Mouse (Mus musculus): Measurements from ENCODE around the gene Pias4. TPM values are rescaled to one million over a fixed set of nuclear protein-coding genes. Genes with fewer than 3 reads are reported as not detected.

Gene Pias4
- total and polyA plus RNA-seq, 2 experiments, result 8.9 to 17.8 TPM

DNA sequence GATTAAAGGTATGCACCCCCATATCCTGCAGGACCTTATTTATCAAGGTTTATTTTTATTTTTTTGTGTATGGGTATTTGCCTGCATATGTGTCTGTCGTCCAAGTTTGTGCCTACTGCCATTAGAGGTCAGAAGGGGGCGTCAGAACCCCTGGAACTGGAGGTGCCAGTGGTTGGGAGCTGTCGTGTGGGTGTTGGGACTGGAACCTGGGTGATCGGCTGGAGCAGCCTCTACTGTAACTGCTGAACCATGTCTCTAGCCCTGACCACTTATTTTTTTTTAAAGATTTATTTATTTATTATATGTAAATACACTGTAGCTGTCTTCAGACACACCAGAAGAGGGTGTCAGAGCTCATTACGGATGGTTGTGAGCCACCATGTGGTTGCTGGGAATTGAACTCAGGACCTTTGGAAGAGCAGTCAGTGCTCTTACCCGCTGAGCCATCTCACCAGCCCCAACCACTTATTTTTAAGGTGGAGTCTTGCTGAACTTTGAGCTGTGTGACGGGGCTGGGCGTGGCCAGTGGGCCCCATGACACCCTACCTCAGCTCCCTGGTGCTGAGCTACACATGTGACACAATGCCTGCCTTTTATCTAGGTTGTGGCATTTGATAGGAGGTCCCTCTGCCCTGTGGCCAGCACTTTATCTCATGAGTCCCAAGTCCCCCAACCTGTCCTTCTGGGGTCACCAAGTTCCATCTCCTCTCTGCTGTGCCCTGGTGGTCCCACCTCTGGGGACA, 35.4 kb upstream of the Pias4 start:
- H3K9ac ChIP-seq (ENCODE audit: low read depth, low read length), result no peak overlapping the region
- H3K27ac ChIP-seq (replicated peaks; ENCODE audit: insufficient read depth, low read depth, low read length), result no peak overlapping the region
- H3K4me3 ChIP-seq (ENCODE audit: insufficient read depth, low read depth, low read length), result no peak overlapping the region
- WGBS, result 74% methylated on average over 8 of the region's 8 CpGs
- no peaks in the 10 kb centered on the region for H3K79me2 ChIP-seq (ENCODE audit: control insufficient read depth, insufficient read depth, low read length)
- no peaks in the 10 kb centered on the region for H3K4me1 ChIP-seq (ENCODE audit: control insufficient read depth, insufficient read depth, low read length)
- no peaks in the 10 kb centered on the region for H3K36me3 ChIP-seq (ENCODE audit: control insufficient read depth, insufficient read depth, low read length)
- no peak for DNase-seq (ENCODE audit: extremely low read depth, low read depth, low spot score)
- TF ChIP-seq POLR2A (IDR thresholded peaks at IDR 0.05; ENCODE audit: extremely low read depth, insufficient read depth, low read length), result no peak
- no peak for TF ChIP-seq CTCF (IDR thresholded peaks at IDR 0.05; ENCODE audit: low read depth, low read length)
- H3K27me3 ChIP-seq (ENCODE audit: control insufficient read depth, insufficient read depth, low read length), result no peaks in the 10 kb centered on the region

DNA sequence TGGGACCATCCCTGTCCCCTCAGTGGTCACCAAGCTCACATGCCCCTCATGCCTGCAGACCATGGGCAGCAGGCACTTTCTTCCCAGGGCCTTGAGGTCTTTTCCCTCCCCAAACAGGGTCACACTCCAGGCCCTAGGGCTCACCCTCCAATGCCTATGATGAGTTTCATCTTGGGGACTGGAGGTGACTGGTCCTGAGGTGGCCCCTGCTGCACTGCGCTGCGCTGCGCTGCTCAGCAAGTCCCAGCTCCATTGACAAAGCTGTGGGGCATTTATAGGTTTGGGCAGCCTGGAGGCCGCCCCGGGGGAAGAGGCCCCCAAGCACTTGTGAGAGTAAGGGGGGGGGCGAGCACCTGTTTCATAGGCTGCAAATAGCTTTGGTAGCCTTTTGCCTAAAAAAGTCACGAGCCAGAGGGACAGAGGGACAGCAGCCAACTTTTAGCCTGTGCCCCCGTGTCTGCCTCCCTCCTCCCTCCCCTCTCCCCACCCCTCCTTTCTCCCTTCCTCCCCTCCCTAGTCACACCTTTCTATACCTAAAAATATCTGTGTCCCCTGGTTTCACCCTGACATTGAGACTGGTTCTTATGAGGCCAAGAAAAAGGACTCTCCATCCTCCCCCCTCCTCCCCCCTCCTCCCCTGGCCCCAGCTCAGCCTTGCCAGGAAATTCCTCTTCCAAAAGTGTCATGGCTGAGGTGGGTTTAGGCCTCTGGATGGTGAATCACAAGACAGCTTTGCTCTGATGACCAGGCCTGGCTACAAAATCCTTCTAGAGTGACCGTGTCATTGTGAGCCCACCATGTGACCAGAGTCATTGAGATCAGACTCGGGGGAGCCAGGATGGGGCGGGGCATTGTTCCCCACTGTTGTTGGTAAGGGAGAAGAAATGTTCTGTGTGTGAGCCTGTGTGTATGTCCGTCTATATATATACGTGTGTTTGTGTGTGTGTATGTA, 34.4 kb upstream of the Pias4 start, which contains the start of gene Nmrk2:
TSS of gene Nmrk2 (minus strand) at position 245 of the 952 bp plus-strand sequence.
- H3K9ac ChIP-seq (ENCODE audit: low read depth, low read length), result no peak within 1 kb of the TSS
- WGBS, result 76% methylated on average over 13 of the region's 13 CpGs
- H3K27ac ChIP-seq (replicated peaks; ENCODE audit: insufficient read depth, low read depth, low read length), result no peak within 1 kb of the TSS
- H3K36me3 ChIP-seq (ENCODE audit: control insufficient read depth, insufficient read depth, low read length), result no peaks in the 10 kb centered on the region
- no peak within 1 kb of the TSS for H3K4me3 ChIP-seq (ENCODE audit: insufficient read depth, low read depth, low read length)
- TF ChIP-seq CTCF (IDR thresholded peaks at IDR 0.05; ENCODE audit: low read depth, low read length) (no peak), POLR2A (IDR thresholded peaks at IDR 0.05; ENCODE audit: extremely low read depth, insufficient read depth, low read length) (no peak)
- H3K79me2 ChIP-seq (ENCODE audit: control insufficient read depth, insufficient read depth, low read length), result no peaks in the 10 kb centered on the region
- H3K4me1 ChIP-seq (ENCODE audit: control insufficient read depth, insufficient read depth, low read length), result no peaks in the 10 kb centered on the region
- no peaks in the 10 kb centered on the region for H3K27me3 ChIP-seq (ENCODE audit: control insufficient read depth, insufficient read depth, low read length)
- no peak for DNase-seq (ENCODE audit: extremely low read depth, low read depth, low spot score)

DNA sequence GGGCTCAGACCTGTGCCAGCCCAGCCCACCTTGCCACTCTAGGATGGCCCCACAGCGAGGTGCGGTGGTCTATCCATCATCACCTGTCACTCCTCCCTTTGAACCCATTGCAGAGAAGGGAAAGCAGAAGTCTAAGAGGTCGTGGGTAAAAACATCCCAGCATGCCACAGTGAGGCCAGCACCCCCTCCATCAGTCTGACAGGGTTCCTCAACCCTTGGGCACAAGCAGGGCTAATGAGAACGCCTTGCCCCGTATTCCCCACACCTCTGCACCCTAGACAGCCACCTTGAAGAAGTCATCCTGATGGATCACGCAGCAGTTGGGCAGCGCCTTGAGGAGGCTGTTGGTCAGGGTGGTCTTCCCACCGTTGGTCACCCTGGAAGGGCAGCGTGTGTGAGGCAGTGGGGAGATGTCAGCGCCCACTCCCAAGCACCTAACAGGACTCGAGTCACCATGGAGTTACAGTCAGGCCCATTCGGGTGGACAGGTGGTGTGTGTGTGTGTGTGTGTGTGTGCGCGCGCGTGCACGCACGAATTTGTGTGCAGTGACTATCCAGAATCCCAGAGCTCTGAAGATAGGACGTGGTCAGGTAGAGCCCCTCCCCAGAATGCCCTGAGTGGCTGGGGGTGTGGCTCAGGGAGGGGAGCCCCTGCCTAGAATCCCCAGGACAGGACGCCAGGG, 33.0 kb upstream of the Pias4 start:
- H3K79me2 ChIP-seq (ENCODE audit: control insufficient read depth, insufficient read depth, low read length), result no peaks in the 10 kb centered on the region
- H3K9ac ChIP-seq (ENCODE audit: low read depth, low read length), result no peak overlapping the region
- no peaks in the 10 kb centered on the region for H3K36me3 ChIP-seq (ENCODE audit: control insufficient read depth, insufficient read depth, low read length)
- H3K27me3 ChIP-seq (ENCODE audit: control insufficient read depth, insufficient read depth, low read length), result no peaks in the 10 kb centered on the region
- TF ChIP-seq POLR2A (IDR thresholded peaks at IDR 0.05; ENCODE audit: extremely low read depth, insufficient read depth, low read length), result no peak
- no peak for TF ChIP-seq CTCF (IDR thresholded peaks at IDR 0.05; ENCODE audit: low read depth, low read length)
- DNase-seq (ENCODE audit: extremely low read depth, low read depth, low spot score), result no peak
- whole genome bisulfite sequencing, result 82% methylated on average over 20 of the region's 20 CpGs
- no peaks in the 10 kb centered on the region for H3K4me1 ChIP-seq (ENCODE audit: control insufficient read depth, insufficient read depth, low read length)
- H3K4me3 ChIP-seq (ENCODE audit: insufficient read depth, low read depth, low read length), result no peak overlapping the region
- H3K27ac ChIP-seq (replicated peaks; ENCODE audit: insufficient read depth, low read depth, low read length), result no peak overlapping the region

DNA sequence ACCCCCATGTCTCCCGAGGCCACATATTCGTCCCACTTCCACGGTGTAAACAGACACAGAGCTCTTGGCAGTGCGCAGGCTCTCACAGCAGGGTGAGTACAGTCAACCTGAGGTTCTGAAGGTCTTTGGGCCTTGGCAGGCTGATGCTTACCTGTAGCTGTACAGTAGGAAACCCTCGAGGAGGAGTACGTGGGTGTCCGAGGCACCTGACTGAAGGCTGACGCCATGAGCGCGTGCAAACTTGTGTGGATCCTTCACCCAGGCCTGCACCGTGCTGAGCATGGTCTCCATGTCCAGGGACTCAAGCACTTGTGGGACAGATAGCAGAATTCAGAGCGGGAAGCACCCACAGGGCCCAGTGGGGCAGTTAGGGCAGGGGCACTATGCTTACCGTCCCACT, 32.4 kb upstream of the Pias4 start:
- Histone ChIP-seq H3K36me3 (ENCODE audit: control insufficient read depth, insufficient read depth, low read length) (no peaks in the 10 kb centered on the region), H3K27ac (replicated peaks; ENCODE audit: insufficient read depth, low read depth, low read length) (no peak overlapping the region), H3K27me3 (ENCODE audit: control insufficient read depth, insufficient read depth, low read length) (no peaks in the 10 kb centered on the region), H3K4me1 (ENCODE audit: control insufficient read depth, insufficient read depth, low read length) (no peaks in the 10 kb centered on the region), H3K79me2 (ENCODE audit: control insufficient read depth, insufficient read depth, low read length) (no peaks in the 10 kb centered on the region), H3K9ac (ENCODE audit: low read depth, low read length) (no peak overlapping the region), H3K4me3 (ENCODE audit: insufficient read depth, low read depth, low read length) (no peak overlapping the region)
- TF ChIP-seq POLR2A (IDR thresholded peaks at IDR 0.05; ENCODE audit: extremely low read depth, insufficient read depth, low read length), result no peak
- TF ChIP-seq CTCF (IDR thresholded peaks at IDR 0.05; ENCODE audit: low read depth, low read length), result no peak
- no peak for DNase-seq (ENCODE audit: extremely low read depth, low read depth, low spot score)
- 85% methylated on average over 13 of the region's 13 CpGs for WGBS

DNA sequence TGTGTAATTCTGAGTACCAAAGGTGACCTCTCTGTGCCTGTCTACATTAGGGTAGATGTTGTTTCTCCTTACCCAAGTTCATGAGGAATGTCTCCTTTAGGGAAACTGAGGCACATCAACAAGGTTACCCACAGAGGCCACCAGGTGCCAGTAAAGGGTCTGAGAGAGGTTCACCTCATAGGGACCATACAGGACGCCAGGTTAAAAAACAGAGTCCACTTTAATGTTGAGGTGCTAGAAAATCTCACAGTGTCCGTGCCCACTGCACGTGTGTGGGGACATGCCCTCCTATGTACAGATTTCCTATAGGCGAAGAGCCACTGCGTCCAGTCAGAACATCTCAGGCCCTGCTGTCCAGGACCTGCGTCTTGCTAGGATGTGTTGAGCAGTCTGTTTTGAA, 31.3 kb upstream of the Pias4 start:
- H3K4me3 ChIP-seq (ENCODE audit: insufficient read depth, low read depth, low read length), result no peak overlapping the region
- H3K9ac ChIP-seq (ENCODE audit: low read depth, low read length), result no peak overlapping the region
- H3K4me1 ChIP-seq (ENCODE audit: control insufficient read depth, insufficient read depth, low read length), result no peaks in the 10 kb centered on the region
- no peaks in the 10 kb centered on the region for H3K27me3 ChIP-seq (ENCODE audit: control insufficient read depth, insufficient read depth, low read length)
- H3K36me3 ChIP-seq (ENCODE audit: control insufficient read depth, insufficient read depth, low read length), result no peaks in the 10 kb centered on the region
- no peaks in the 10 kb centered on the region for H3K79me2 ChIP-seq (ENCODE audit: control insufficient read depth, insufficient read depth, low read length)
- no peak overlapping the region for H3K27ac ChIP-seq (replicated peaks; ENCODE audit: insufficient read depth, low read depth, low read length)
- no peak for TF ChIP-seq CTCF (IDR thresholded peaks at IDR 0.05; ENCODE audit: low read depth, low read length)
- TF ChIP-seq POLR2A (IDR thresholded peaks at IDR 0.05; ENCODE audit: extremely low read depth, insufficient read depth, low read length), result no peak
- DNase-seq (ENCODE audit: extremely low read depth, low read depth, low spot score), result no peak
- WGBS, result 84% methylated on average over 6 of the region's 6 CpGs
